Mouse (Mus musculus): ENCODE results near the gene Tgm1. TPM values are rescaled to one million over a fixed set of nuclear protein-coding genes. Genes with fewer than 3 reads are reported as not detected.

Gene Tgm1
- polyA plus RNA-seq, 1 experiment from 2014 or later: 0.14 TPM

DNA sequence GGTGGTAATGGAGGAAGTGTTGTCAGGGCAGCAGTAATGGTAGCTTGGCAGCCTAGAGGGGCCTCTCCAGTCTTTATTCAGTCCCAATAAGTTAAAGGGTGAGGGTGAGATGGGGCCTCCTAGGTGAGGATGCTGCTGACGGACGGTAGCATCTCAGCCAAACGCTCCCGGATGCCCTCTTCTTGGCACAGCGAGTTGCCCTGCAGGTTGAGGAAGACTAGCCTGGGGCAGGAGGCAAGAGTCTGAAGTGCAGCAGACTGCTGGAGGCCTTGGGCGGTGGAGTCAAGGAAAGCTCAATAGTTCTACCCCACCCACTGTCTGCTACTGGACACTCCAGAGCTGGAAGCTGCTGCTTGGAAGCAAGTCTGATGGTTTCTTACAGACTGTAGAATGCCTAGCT is 2.5 kb upstream of the Tgm1 start:
- Histone ChIP-seq H3K4me1 (ENCODE audit: control insufficient read depth in 2 of 2, insufficient read depth in 2 of 2, low read length in 2 of 2) (peaks cover 5 to 11% of the 10 kb centered on the region in 2 experiments; a peak in 2 of 4 replicates), H3K27ac (replicated peaks in 1 of 2; ENCODE audit: control insufficient read depth in 1 of 2, insufficient read depth in 1 of 2, low read depth in 2 of 2, low read length in 2 of 2) (no peak overlapping the region), H3K9me3 (ENCODE audit: control insufficient read depth, low read length) (no peaks in the 10 kb centered on the region), H3K4me2 (ENCODE audit: low read length) (no peak overlapping the region), H3K27me3 (ENCODE audit: control insufficient read depth, insufficient read depth, low read length) (peaks cover 23% of the 10 kb centered on the region; the same call in 1 of the 2 replicates), H3K9ac (ENCODE audit: low read length) (no peak overlapping the region), H3K4me3 (ENCODE audit: control insufficient read depth in 1 of 2, insufficient read depth in 1 of 2, low read depth in 1 of 2, low read length in 2 of 2) (no peak overlapping the region), H3K36me3 (ENCODE audit: control insufficient read depth, insufficient read depth, low read length) (peaks cover 36% of the 10 kb centered on the region)
- WGBS: 92% methylated on average over 6 of the region's 6 CpGs
- no peak for ATAC-seq (ENCODE audit: insufficient number of reproducible peaks, insufficient read depth, low FRiP score, low read depth)

DNA sequence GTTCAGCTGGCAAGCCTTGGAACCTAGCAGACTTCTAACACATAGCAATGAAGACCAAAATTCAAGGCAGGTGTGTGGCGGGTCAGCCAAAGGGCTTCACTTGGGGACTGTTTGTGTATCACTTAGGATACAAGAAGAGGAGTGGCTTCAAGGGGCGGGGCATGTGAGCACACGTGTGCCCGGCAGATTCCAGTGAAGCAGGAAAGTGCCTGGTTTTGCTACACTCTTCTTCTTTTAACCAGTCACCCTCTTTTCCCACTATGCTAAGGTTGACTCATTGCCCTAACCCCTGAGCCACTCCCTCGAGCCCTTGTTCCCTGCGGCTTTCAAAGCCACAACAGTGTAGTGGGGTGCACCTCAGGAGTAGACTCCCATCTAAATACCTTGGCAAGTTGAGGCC is 1.2 kb upstream of the Tgm1 start:
- H3K27me3 ChIP-seq (ENCODE audit: control insufficient read depth, insufficient read depth, low read length): peaks cover 23% of the 10 kb centered on the region; the same call in 1 of the 2 replicates
- 37% methylated on average over 6 of the region's 6 CpGs for WGBS
- H3K9me3 ChIP-seq (ENCODE audit: control insufficient read depth, low read length): no peaks in the 10 kb centered on the region
- peaks cover 34% of the 10 kb centered on the region for H3K36me3 ChIP-seq (ENCODE audit: control insufficient read depth, insufficient read depth, low read length)
- no peak overlapping the region for H3K27ac ChIP-seq (replicated peaks in 1 of 2; ENCODE audit: control insufficient read depth in 1 of 2, insufficient read depth in 1 of 2, low read depth in 2 of 2, low read length in 2 of 2)
- no peak overlapping the region for H3K4me2 ChIP-seq (ENCODE audit: low read length)
- ATAC-seq (ENCODE audit: insufficient number of reproducible peaks, insufficient read depth, low FRiP score, low read depth): no peak
- H3K4me3 ChIP-seq (ENCODE audit: control insufficient read depth in 1 of 2, insufficient read depth in 1 of 2, low read depth in 1 of 2, low read length in 2 of 2): no peak overlapping the region
- peaks cover 5 to 11% of the 10 kb centered on the region in 2 experiments; a peak in 2 of 4 replicates for H3K4me1 ChIP-seq (ENCODE audit: control insufficient read depth in 2 of 2, insufficient read depth in 2 of 2, low read length in 2 of 2)
- no peak overlapping the region for H3K9ac ChIP-seq (ENCODE audit: low read length)

DNA sequence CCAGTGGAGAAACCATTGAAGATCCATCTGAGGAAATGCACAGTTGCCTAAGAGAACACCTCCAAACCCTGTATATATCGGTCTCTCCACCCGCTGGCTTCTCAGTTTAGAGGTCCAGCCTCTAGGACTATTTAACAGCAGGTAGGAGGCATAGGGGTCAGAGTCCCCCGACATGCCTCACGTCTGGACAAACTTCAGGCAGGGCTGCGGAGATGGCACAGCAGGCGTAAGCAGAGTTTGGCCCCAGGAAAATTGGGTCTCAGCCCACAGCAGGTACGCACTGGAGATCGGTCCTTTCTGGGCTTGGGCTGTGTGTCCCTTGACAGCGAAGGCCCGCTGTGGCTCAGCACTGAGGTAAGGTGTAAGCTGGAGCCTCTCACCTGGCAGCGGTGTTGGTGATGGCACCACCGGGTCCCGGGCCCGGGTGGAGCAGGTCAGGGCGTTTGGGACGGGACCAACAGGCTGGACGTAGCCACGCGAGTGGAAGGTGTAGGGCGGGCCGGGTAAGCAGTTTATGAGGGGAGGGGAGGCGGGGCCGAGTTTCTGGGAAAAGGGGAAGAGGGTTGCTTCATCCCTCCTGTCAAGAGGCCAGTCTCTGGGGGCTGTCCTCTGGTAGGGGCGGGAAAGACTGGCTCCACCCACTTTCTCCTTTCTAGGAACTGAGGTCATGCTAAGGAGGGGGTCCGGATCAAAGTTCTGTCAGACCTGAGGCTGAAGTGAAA is 558 bp downstream of the Tgm1 start:
- H3K9ac ChIP-seq (ENCODE audit: low read length): no peak overlapping the region; the same call in 1 of the 2 replicates
- H3K4me2 ChIP-seq (ENCODE audit: low read length): peak overlapping the region; percentile 58
- H3K27ac ChIP-seq (replicated peaks in 1 of 2; ENCODE audit: control insufficient read depth in 1 of 2, insufficient read depth in 1 of 2, low read depth in 2 of 2, low read length in 2 of 2): no peak overlapping the region
- peaks cover 17% of the 10 kb centered on the region for H3K36me3 ChIP-seq (ENCODE audit: control insufficient read depth, insufficient read depth, low read length)
- H3K4me3 ChIP-seq (ENCODE audit: control insufficient read depth in 1 of 2, insufficient read depth in 1 of 2, low read depth in 1 of 2, low read length in 2 of 2): peak overlapping the region; percentile 12 to 26; a peak in 2 of 4 replicates
- WGBS: 13% methylated on average over 25 of the region's 25 CpGs
- H3K9me3 ChIP-seq (ENCODE audit: control insufficient read depth, low read length): no peaks in the 10 kb centered on the region
- no peak for ATAC-seq (ENCODE audit: insufficient number of reproducible peaks, insufficient read depth, low FRiP score, low read depth)
- H3K27me3 ChIP-seq (ENCODE audit: control insufficient read depth, insufficient read depth, low read length): peaks cover 23% of the 10 kb centered on the region; the same call in 1 of the 2 replicates
- H3K4me1 ChIP-seq (ENCODE audit: control insufficient read depth in 2 of 2, insufficient read depth in 2 of 2, low read length in 2 of 2): peaks cover 5 to 11% of the 10 kb centered on the region in 2 experiments; a peak in 2 of 4 replicates

DNA sequence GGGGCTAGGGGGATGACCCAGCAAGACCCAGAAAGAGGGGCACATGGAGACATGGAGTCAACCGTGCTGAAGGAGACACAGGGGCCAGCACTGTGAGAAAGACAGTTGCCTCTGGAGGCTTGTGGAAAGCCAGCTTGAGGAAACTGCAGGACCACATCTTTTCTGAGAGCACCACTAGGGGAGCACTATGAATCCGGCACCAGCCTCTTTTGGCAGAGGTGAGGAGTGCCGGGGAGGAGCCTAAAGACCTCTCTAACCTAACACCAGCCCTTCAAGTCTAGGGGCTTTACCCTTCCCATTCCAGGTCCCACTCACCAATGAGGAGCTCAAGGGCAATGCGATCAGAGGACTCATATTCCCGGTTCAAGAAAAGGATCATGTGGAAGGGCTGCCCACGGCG is 1.9 kb downstream of the Tgm1 start:
- Histone ChIP-seq H3K27ac (replicated peaks in 1 of 2; ENCODE audit: control insufficient read depth in 1 of 2, insufficient read depth in 1 of 2, low read depth in 2 of 2, low read length in 2 of 2) (no peak overlapping the region), H3K4me2 (ENCODE audit: low read length) (no peak overlapping the region), H3K9me3 (ENCODE audit: control insufficient read depth, low read length) (no peaks in the 10 kb centered on the region), H3K4me1 (ENCODE audit: control insufficient read depth in 2 of 2, insufficient read depth in 2 of 2, low read length in 2 of 2) (peaks cover 5 to 11% of the 10 kb centered on the region in 2 experiments; a peak in 2 of 4 replicates), H3K36me3 (ENCODE audit: control insufficient read depth, insufficient read depth, low read length) (peaks cover 5% of the 10 kb centered on the region), H3K9ac (ENCODE audit: low read length) (no peak overlapping the region), H3K27me3 (ENCODE audit: control insufficient read depth, insufficient read depth, low read length) (peaks cover 23% of the 10 kb centered on the region; the same call in 1 of the 2 replicates), H3K4me3 (ENCODE audit: control insufficient read depth in 1 of 2, insufficient read depth in 1 of 2, low read depth in 1 of 2, low read length in 2 of 2) (no peak overlapping the region)
- no peak for ATAC-seq (ENCODE audit: insufficient number of reproducible peaks, insufficient read depth, low FRiP score, low read depth)
- 71% methylated on average over 7 of the region's 7 CpGs for WGBS

DNA sequence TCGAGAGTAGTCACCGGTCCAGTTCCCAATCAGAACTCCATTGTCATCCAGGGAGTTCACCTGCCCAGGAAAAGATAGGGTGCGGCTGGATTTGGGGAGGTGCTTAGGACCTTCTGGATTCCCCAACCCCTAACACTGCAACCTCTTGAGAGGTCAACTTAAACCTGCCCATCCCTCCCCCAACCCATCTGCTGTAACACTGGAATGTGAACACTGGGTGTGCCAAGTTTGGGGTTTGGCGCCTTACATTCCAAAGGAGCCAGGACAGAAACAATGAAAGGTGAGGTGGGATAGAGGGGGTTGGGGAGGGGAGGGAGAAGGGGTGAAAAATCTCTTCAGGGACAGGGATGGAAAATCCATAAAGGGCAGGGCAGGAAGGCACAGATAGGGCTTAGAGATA is 4.2 kb downstream of the Tgm1 start:
- H3K9me3 ChIP-seq (ENCODE audit: control insufficient read depth, low read length): no peaks in the 10 kb centered on the region
- 77% methylated on average over 4 of the region's 4 CpGs for WGBS
- no peak overlapping the region for H3K4me2 ChIP-seq (ENCODE audit: low read length)
- ATAC-seq (ENCODE audit: insufficient number of reproducible peaks, insufficient read depth, low FRiP score, low read depth): no peak
- H3K27me3 ChIP-seq (ENCODE audit: control insufficient read depth, insufficient read depth, low read length): peaks cover 23% of the 10 kb centered on the region; the same call in 1 of the 2 replicates
- H3K4me1 ChIP-seq (ENCODE audit: control insufficient read depth in 2 of 2, insufficient read depth in 2 of 2, low read length in 2 of 2): peaks cover 5 to 11% of the 10 kb centered on the region in 2 experiments; a peak in 2 of 4 replicates
- H3K36me3 ChIP-seq (ENCODE audit: control insufficient read depth, insufficient read depth, low read length): no peaks in the 10 kb centered on the region
- H3K4me3 ChIP-seq (ENCODE audit: control insufficient read depth in 1 of 2, insufficient read depth in 1 of 2, low read depth in 1 of 2, low read length in 2 of 2): no peak overlapping the region
- no peak overlapping the region for H3K9ac ChIP-seq (ENCODE audit: low read length)
- H3K27ac ChIP-seq (replicated peaks in 1 of 2; ENCODE audit: control insufficient read depth in 1 of 2, insufficient read depth in 1 of 2, low read depth in 2 of 2, low read length in 2 of 2): no peak overlapping the region

DNA sequence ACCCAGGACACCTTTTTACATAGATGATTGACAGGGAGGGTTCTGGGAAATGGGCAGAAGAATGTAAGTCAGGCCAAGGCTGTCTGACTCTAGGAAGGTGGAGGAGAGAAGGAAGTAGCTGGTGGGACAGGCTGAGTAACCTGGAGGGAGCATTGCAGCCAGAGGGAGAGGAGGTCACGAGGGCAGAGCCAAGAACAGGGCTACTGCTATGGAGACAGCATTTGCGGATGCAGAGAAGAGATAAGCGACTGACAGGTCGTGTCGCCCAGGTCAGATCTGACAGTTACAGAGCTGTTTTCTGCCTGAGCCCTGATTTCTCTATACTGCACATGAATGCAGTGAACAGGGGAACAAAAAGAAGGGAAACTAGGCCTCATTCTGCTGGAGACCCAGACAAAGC is 6.3 kb downstream of the Tgm1 start:
- H3K9me3 ChIP-seq (ENCODE audit: control insufficient read depth, low read length): no peaks in the 10 kb centered on the region
- no peak overlapping the region for H3K4me3 ChIP-seq (ENCODE audit: control insufficient read depth in 1 of 2, insufficient read depth in 1 of 2, low read depth in 1 of 2, low read length in 2 of 2)
- no peak overlapping the region for H3K9ac ChIP-seq (ENCODE audit: low read length)
- no peak for ATAC-seq (ENCODE audit: insufficient number of reproducible peaks, insufficient read depth, low FRiP score, low read depth)
- H3K36me3 ChIP-seq (ENCODE audit: control insufficient read depth, insufficient read depth, low read length): no peaks in the 10 kb centered on the region
- H3K4me2 ChIP-seq (ENCODE audit: low read length): no peak overlapping the region
- peaks cover 11% of the 10 kb centered on the region; the same call in 1 of the 2 replicates for H3K27me3 ChIP-seq (ENCODE audit: control insufficient read depth, insufficient read depth, low read length)
- 55% methylated on average over 5 of the region's 5 CpGs for WGBS
- H3K27ac ChIP-seq (replicated peaks in 1 of 2; ENCODE audit: control insufficient read depth in 1 of 2, insufficient read depth in 1 of 2, low read depth in 2 of 2, low read length in 2 of 2): no peak overlapping the region
- no peaks in the 10 kb centered on the region; a peak in 1 of 4 replicates for H3K4me1 ChIP-seq (ENCODE audit: control insufficient read depth in 2 of 2, insufficient read depth in 2 of 2, low read length in 2 of 2)

DNA sequence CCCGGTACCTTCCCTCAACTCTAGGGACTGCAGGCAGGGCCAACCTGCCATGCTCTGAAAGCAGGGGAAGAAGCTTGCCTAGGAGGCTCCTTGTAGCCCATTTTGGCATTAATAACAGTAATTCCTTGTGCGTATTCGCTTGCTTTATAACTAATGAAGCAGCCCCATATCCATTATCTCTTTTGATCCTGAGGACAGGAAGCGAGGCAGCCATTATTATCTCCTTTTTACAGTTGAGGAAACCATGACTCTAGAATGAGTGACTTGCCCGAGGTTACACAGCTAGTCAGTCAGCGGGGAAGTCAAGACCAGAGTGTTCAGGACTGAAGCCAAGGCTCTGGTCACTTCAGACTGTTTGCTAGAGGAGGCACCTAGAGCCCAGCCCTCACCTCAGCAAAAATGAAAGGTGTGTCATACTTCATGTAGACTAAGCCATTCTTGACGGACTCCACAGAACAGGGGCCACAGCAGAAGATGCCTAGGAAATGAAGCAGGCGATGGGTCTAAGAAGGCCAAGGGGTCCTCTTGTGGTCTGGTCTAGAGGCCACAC is 7.6 kb downstream of the Tgm1 start:
- Histone ChIP-seq H3K27ac (replicated peaks in 1 of 2; ENCODE audit: control insufficient read depth in 1 of 2, insufficient read depth in 1 of 2, low read depth in 2 of 2, low read length in 2 of 2) (no peak overlapping the region), H3K4me2 (ENCODE audit: low read length) (no peak overlapping the region), H3K4me1 (ENCODE audit: control insufficient read depth in 2 of 2, insufficient read depth in 2 of 2, low read length in 2 of 2) (no peaks in the 10 kb centered on the region; a peak in 1 of 4 replicates), H3K9ac (ENCODE audit: low read length) (no peak overlapping the region), H3K36me3 (ENCODE audit: control insufficient read depth, insufficient read depth, low read length) (no peaks in the 10 kb centered on the region), H3K27me3 (ENCODE audit: control insufficient read depth, insufficient read depth, low read length) (no peaks in the 10 kb centered on the region), H3K4me3 (ENCODE audit: control insufficient read depth in 1 of 2, insufficient read depth in 1 of 2, low read depth in 1 of 2, low read length in 2 of 2) (no peak overlapping the region), H3K9me3 (ENCODE audit: control insufficient read depth, low read length) (no peaks in the 10 kb centered on the region)
- no peak for ATAC-seq (ENCODE audit: insufficient number of reproducible peaks, insufficient read depth, low FRiP score, low read depth)
- 76% methylated on average over 8 of the region's 8 CpGs for WGBS
